Mouse (Mus musculus): Measurements from ENCODE around the gene Gm37240. TPM values are rescaled to one million over a fixed set of nuclear protein-coding genes. Genes with fewer than 3 reads are reported as not detected.

Gene Gm37240
- polyA plus RNA-seq, 1 experiment from 2014 or later: 18.1 TPM

GRCm38 (mm10) chr3:84480006-84480897, 1407.1 kb downstream of the Gm37240 start, which contains the start of gene Fhdc1:
Gene Fhdc1 (minus strand): TSS chr3:84480429.
- under 1% methylated on average over 81 of the region's 82 CpGs for WGBS
- DNase-seq (ENCODE audit: low spot score) (peak; percentile 91), ATAC-seq (ENCODE audit: low FRiP score, low TSS enrichment) (peak; percentile 90)
- H3K27ac ChIP-seq (replicated peaks): peak within 1 kb of the TSS; percentile 90
- TF ChIP-seq CTCF (IDR thresholded peaks at IDR 0.05; ENCODE audit: low read depth) (peak; percentile 43; the same call in 1 of the 2 replicates), EP300 (optimal IDR thresholded peaks at IDR 0.05) (no peak)
- H3K4me3 ChIP-seq (ENCODE audit: low read depth, low read length): peak within 1 kb of the TSS; percentile 78
- no peaks in the 10 kb centered on the region for H3K4me1 ChIP-seq (replicated peaks; ENCODE audit: control insufficient read depth, insufficient read depth)
- no peaks in the 10 kb centered on the region for H3K36me3 ChIP-seq (ENCODE audit: control insufficient read depth, insufficient read depth, low read length)
- H3K9ac ChIP-seq (ENCODE audit: low read length): peak within 1 kb of the TSS; percentile 87
- no peaks in the 10 kb centered on the region for H3K9me3 ChIP-seq (ENCODE audit: control insufficient read depth, low read length)
- no peaks in the 10 kb centered on the region for H3K27me3 ChIP-seq (ENCODE audit: control insufficient read depth, insufficient read depth, low read length)
- peak within 1 kb of the TSS; percentile 100 for H3K4me2 ChIP-seq (replicated peaks; ENCODE audit: low read depth)

DNA sequence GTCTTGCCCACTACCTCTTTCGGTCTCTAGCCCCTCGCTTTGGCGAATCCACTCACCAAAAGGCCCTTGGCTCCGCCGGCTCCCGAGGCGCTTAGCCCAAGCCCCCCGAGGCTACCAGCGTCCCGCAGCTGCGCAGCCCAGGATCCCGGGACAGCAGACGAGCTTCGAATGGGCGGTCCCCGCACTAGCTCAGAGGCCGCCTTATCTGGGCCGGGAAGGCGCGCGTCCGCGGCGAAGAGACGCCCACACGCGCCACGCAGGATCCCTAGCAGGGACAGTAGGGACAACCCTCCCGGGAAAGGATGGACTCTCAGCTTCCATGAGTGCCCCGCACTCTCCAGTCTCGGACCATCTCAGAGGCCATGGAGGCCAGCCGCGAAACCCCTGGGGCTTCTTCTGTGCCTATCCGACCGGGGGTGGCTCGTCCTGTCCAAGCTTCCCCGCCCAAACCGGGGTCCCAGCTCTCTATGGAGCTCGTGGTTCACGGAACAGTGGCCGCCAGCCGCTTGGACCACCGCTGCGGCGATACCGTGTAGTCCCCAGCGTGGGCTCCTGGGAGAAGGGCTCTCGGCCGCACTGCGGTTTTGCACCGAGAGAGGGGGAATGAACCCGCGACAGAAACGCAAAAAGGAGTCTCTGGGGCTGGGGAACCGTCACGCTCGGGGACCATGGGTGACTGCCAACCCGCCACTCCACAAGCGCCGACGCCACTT, 1407.9 kb downstream of the Gm37240 start:
- H3K9me3 ChIP-seq (ENCODE audit: control insufficient read depth, low read length): no peaks in the 10 kb centered on the region
- peak overlapping the region; percentile 78 for H3K4me3 ChIP-seq (ENCODE audit: low read depth, low read length)
- no peak for TF ChIP-seq CTCF (IDR thresholded peaks at IDR 0.05; ENCODE audit: low read depth)
- TF ChIP-seq EP300 (optimal IDR thresholded peaks at IDR 0.05): no peak
- ATAC-seq (ENCODE audit: low FRiP score, low TSS enrichment) (peak; percentile 71), DNase-seq (ENCODE audit: low spot score) (peak; percentile 75)
- H3K9ac ChIP-seq (ENCODE audit: low read length): peak overlapping the region; percentile 87
- no peaks in the 10 kb centered on the region for H3K27me3 ChIP-seq (ENCODE audit: control insufficient read depth, insufficient read depth, low read length)
- under 1% methylated on average over 61 of the region's 61 CpGs for WGBS
- H3K27ac ChIP-seq (replicated peaks): peak overlapping the region; percentile 90
- no peaks in the 10 kb centered on the region for H3K36me3 ChIP-seq (ENCODE audit: control insufficient read depth, insufficient read depth, low read length)
- H3K4me1 ChIP-seq (replicated peaks; ENCODE audit: control insufficient read depth, insufficient read depth): no peaks in the 10 kb centered on the region
- H3K4me2 ChIP-seq (replicated peaks; ENCODE audit: low read depth): peak overlapping the region; percentile 100

GRCm38 (mm10) chr3:84478896-84479292, 1408.4 kb downstream of the Gm37240 start:
- peak overlapping the region; percentile 78 for H3K4me3 ChIP-seq (ENCODE audit: low read depth, low read length)
- peak overlapping the region; percentile 87 for H3K9ac ChIP-seq (ENCODE audit: low read length)
- DNase-seq (ENCODE audit: low spot score) (no peak), ATAC-seq (ENCODE audit: low FRiP score, low TSS enrichment) (no peak)
- TF ChIP-seq CTCF (IDR thresholded peaks at IDR 0.05; ENCODE audit: low read depth) (no peak), EP300 (optimal IDR thresholded peaks at IDR 0.05) (no peak)
- no peaks in the 10 kb centered on the region for H3K36me3 ChIP-seq (ENCODE audit: control insufficient read depth, insufficient read depth, low read length)
- H3K9me3 ChIP-seq (ENCODE audit: control insufficient read depth, low read length): no peaks in the 10 kb centered on the region
- H3K4me1 ChIP-seq (replicated peaks; ENCODE audit: control insufficient read depth, insufficient read depth): peaks cover 2% of the 10 kb centered on the region
- WGBS: 8% methylated on average over 12 of the region's 12 CpGs
- H3K27me3 ChIP-seq (ENCODE audit: control insufficient read depth, insufficient read depth, low read length): no peaks in the 10 kb centered on the region
- peak overlapping the region; percentile 100 for H3K4me2 ChIP-seq (replicated peaks; ENCODE audit: low read depth)
- peak overlapping the region; percentile 63 for H3K27ac ChIP-seq (replicated peaks)

GRCm38 (mm10) chr3:84478195-84478594, 1409.1 kb downstream of the Gm37240 start:
- ATAC-seq (ENCODE audit: low FRiP score, low TSS enrichment) (no peak), DNase-seq (ENCODE audit: low spot score) (no peak)
- H3K36me3 ChIP-seq (ENCODE audit: control insufficient read depth, insufficient read depth, low read length): no peaks in the 10 kb centered on the region
- no peak overlapping the region for H3K27ac ChIP-seq (replicated peaks)
- H3K9me3 ChIP-seq (ENCODE audit: control insufficient read depth, low read length): no peaks in the 10 kb centered on the region
- H3K4me1 ChIP-seq (replicated peaks; ENCODE audit: control insufficient read depth, insufficient read depth): peaks cover 8% of the 10 kb centered on the region
- H3K4me3 ChIP-seq (ENCODE audit: low read depth, low read length): peak overlapping the region; percentile 78
- TF ChIP-seq EP300 (optimal IDR thresholded peaks at IDR 0.05) (no peak), CTCF (IDR thresholded peaks at IDR 0.05; ENCODE audit: low read depth) (no peak)
- peak overlapping the region; percentile 100 for H3K4me2 ChIP-seq (replicated peaks; ENCODE audit: low read depth)
- peak overlapping the region; percentile 87; the same call in 1 of the 2 replicates for H3K9ac ChIP-seq (ENCODE audit: low read length)
- no peaks in the 10 kb centered on the region for H3K27me3 ChIP-seq (ENCODE audit: control insufficient read depth, insufficient read depth, low read length)
- 36% methylated on average over 7 of the region's 7 CpGs for WGBS

GRCm38 (mm10) chr3:84477498-84477897, 1409.8 kb downstream of the Gm37240 start:
- Histone ChIP-seq H3K27ac (replicated peaks) (no peak overlapping the region), H3K4me2 (replicated peaks; ENCODE audit: low read depth) (peak overlapping the region; percentile 100), H3K4me3 (ENCODE audit: low read depth, low read length) (peak overlapping the region; percentile 78; the same call in 1 of the 2 replicates), H3K36me3 (ENCODE audit: control insufficient read depth, insufficient read depth, low read length) (no peaks in the 10 kb centered on the region), H3K9me3 (ENCODE audit: control insufficient read depth, low read length) (no peaks in the 10 kb centered on the region), H3K9ac (ENCODE audit: low read length) (no peak overlapping the region), H3K4me1 (replicated peaks; ENCODE audit: control insufficient read depth, insufficient read depth) (peaks cover 8% of the 10 kb centered on the region), H3K27me3 (ENCODE audit: control insufficient read depth, insufficient read depth, low read length) (no peaks in the 10 kb centered on the region)
- DNase-seq (ENCODE audit: low spot score) (no peak), ATAC-seq (ENCODE audit: low FRiP score, low TSS enrichment) (no peak)
- TF ChIP-seq CTCF (IDR thresholded peaks at IDR 0.05; ENCODE audit: low read depth) (no peak), EP300 (optimal IDR thresholded peaks at IDR 0.05) (no peak)
- WGBS: 89% methylated on average over 1 of the region's 1 CpGs
